Mouse (Mus musculus): ENCODE measurements around the gene Armc7.
A peak's percentile ranks its signal among the peaks of the same experiment; 100 is the strongest.

DNA sequence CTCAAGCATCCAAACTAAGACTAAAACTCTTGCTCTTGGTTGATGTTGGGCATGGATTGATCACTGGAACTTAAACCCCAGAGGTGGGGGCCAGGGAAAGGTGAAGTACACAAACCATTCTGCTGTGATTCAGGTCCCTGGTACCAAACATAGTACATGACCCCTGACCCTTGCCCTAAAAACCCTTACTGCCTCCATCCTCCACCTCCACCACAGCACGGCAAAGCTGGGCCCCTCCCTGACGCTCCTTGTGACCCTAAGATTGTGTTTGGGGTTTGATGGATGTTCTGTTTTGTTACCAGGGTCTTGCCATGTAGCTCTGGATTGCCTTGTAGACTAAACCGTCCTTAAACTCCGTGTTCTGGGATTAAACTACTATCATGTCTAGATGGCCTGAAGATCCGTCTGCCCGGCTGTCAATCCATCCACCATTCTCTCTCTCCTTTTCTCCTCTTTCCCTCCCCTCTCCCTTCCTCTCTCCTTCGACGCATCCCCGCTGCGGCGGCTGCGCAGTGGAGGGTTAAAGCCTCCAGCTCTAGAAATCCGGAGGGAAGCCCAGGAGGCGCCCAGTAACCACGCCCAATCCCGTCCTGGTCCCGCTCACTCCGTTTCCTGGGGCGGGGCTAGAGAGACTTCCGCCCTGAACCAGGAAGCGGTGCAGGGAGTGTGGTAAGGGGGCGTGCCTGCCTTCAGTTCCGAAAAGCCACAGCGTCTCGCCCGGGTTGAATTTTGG lies at the start of gene Armc7:
- TF ChIP-seq CTCF (IDR thresholded peaks at IDR 0.05; ENCODE audit: low read depth, low read length) (no peak), EP300 (IDR thresholded peaks at IDR 0.05; ENCODE audit: insufficient read depth, low read depth, low read length) (peak; percentile 17; the same call in 1 of the 2 replicates), POLR2A (IDR thresholded peaks at IDR 0.05; ENCODE audit: insufficient read depth, low read length) (peak; percentile 38)

Data from ES-Bruce4 (cell line).